Mouse (Mus musculus): ENCODE data around the gene Arhgef38. TPM values are rescaled to one million over a fixed set of nuclear protein-coding genes. Genes with fewer than 3 reads are reported as not detected.

Gene Arhgef38
- polyA plus RNA-seq, 1 experiment = 8.2 TPM

DNA sequence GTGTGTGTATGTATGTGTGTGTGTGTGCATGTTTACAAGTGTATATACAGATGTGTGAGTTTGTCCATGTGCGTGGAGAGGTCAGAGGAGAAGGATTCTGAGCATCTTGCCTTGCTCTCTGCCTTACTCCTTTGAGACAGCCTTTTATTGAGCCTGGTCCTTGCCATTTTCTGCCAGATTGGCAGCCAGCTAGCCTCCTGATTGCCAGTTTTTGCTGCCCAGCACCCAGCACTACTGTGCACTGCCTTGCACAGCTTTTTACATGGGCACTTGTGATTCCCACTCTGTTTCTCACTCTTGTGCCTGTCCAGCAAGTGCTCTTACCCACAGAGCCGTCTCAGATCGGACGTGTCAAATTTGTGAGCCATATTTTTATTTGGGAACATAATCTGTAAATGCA is 62.5 kb downstream of the Arhgef38 start:
- TF ChIP-seq CTCF (IDR thresholded peaks at IDR 0.05; ENCODE audit: insufficient read depth, low read length) (no peak), POLR2A (IDR thresholded peaks at IDR 0.05; ENCODE audit: borderline replicate concordance, extremely low read depth, low read depth, low read length) (no peak)
- WGBS = 88% methylated on average over 4 of the region's 4 CpGs
- DNase-seq = no peak

GRCm38 (mm10) chr3:133169737-133170136 is 65.0 kb downstream of the Arhgef38 start:
- Histone ChIP-seq H3K4me3 (replicated peaks; ENCODE audit: extremely low read depth, low read depth, low read length) (no peak overlapping the region), H3K4me1 (ENCODE audit: control insufficient read depth, insufficient read depth, low read length) (no peaks in the 10 kb centered on the region)
- TF ChIP-seq POLR2A (IDR thresholded peaks at IDR 0.05; ENCODE audit: borderline replicate concordance, extremely low read depth, low read depth, low read length) (no peak), CTCF (IDR thresholded peaks at IDR 0.05; ENCODE audit: insufficient read depth, low read length) (no peak)
- WGBS = 42% methylated on average over 7 of the region's 7 CpGs
- DNase-seq = no peak

More for the DNA sequence above, 62.5 kb downstream of the Arhgef38 start:
- no peaks in the 10 kb centered on the region for H3K4me1 ChIP-seq (ENCODE audit: control insufficient read depth, insufficient read depth, low read length)
- H3K4me3 ChIP-seq (replicated peaks; ENCODE audit: extremely low read depth, low read depth, low read length) = no peak overlapping the region

GRCm38 (mm10) chr3:133167550-133167949 is 67.2 kb downstream of the Arhgef38 start:
- DNase-seq = no peak
- H3K4me1 ChIP-seq (ENCODE audit: control insufficient read depth, insufficient read depth, low read length) = no peaks in the 10 kb centered on the region
- WGBS = 64% methylated on average over 6 of the region's 6 CpGs
- no peak overlapping the region for H3K4me3 ChIP-seq (replicated peaks; ENCODE audit: extremely low read depth, low read depth, low read length)
- TF ChIP-seq POLR2A (IDR thresholded peaks at IDR 0.05; ENCODE audit: borderline replicate concordance, extremely low read depth, low read depth, low read length) = no peak
- TF ChIP-seq CTCF (IDR thresholded peaks at IDR 0.05; ENCODE audit: insufficient read depth, low read length) = no peak

- 10% methylated on average over 1 of the region's 1 CpGs for WGBS
- Histone ChIP-seq H3K4me1 (ENCODE audit: control insufficient read depth, insufficient read depth, low read length) (no peaks in the 10 kb centered on the region), H3K4me3 (replicated peaks; ENCODE audit: extremely low read depth, low read depth, low read length) (no peak overlapping the region)
- TF ChIP-seq CTCF (IDR thresholded peaks at IDR 0.05; ENCODE audit: insufficient read depth, low read length) (no peak), POLR2A (IDR thresholded peaks at IDR 0.05; ENCODE audit: borderline replicate concordance, extremely low read depth, low read depth, low read length) (no peak)
- no peak for DNase-seq
Observed at GRCm38 (mm10) chr3:133165130-133165529, 69.6 kb downstream of the Arhgef38 start.

GRCm38 (mm10) chr3:133163913-133164406 is 70.8 kb downstream of the Arhgef38 start:
- TF ChIP-seq POLR2A (IDR thresholded peaks at IDR 0.05; ENCODE audit: borderline replicate concordance, extremely low read depth, low read depth, low read length) (no peak), CTCF (IDR thresholded peaks at IDR 0.05; ENCODE audit: insufficient read depth, low read length) (no peak)
- no peak for DNase-seq
- H3K4me1 ChIP-seq (ENCODE audit: control insufficient read depth, insufficient read depth, low read length) = no peaks in the 10 kb centered on the region
- WGBS = 83% methylated on average over 6 of the region's 6 CpGs
- H3K4me3 ChIP-seq (replicated peaks; ENCODE audit: extremely low read depth, low read depth, low read length) = no peak overlapping the region

DNA sequence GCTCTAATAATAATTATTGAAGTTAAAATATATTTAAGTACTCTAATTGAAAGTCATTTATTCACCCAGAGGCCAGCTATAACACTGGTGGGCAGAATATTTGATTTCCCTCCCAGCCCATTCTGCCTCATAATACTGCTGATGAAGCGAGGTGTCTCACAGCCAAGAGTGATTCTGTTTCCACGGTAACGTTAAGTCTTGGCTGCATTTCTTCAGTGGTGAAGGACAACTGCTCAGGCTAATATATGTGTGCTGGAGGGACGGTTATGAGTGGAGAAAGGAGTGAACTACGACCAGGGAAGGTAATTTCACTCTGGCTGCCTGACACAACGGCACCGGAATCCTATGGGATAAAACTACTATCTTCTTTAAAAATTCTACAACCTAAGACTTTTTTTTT is 71.6 kb downstream of the Arhgef38 start:
- TF ChIP-seq CTCF (IDR thresholded peaks at IDR 0.05; ENCODE audit: insufficient read depth, low read length) (no peak), POLR2A (IDR thresholded peaks at IDR 0.05; ENCODE audit: borderline replicate concordance, extremely low read depth, low read depth, low read length) (no peak)
- 65% methylated on average over 7 of the region's 7 CpGs for WGBS
- H3K4me1 ChIP-seq (ENCODE audit: control insufficient read depth, insufficient read depth, low read length) = no peaks in the 10 kb centered on the region
- no peak for DNase-seq
- H3K4me3 ChIP-seq (replicated peaks; ENCODE audit: extremely low read depth, low read depth, low read length) = no peak overlapping the region

GRCm38 (mm10) chr3:133161407-133161806 is 73.3 kb downstream of the Arhgef38 start:
- no peaks in the 10 kb centered on the region for H3K4me1 ChIP-seq (ENCODE audit: control insufficient read depth, insufficient read depth, low read length)
- no peak overlapping the region for H3K4me3 ChIP-seq (replicated peaks; ENCODE audit: extremely low read depth, low read depth, low read length)
- 93% methylated on average over 1 of the region's 1 CpGs for WGBS
- DNase-seq = no peak
- TF ChIP-seq POLR2A (IDR thresholded peaks at IDR 0.05; ENCODE audit: borderline replicate concordance, extremely low read depth, low read depth, low read length) (no peak), CTCF (IDR thresholded peaks at IDR 0.05; ENCODE audit: insufficient read depth, low read length) (no peak)

DNA sequence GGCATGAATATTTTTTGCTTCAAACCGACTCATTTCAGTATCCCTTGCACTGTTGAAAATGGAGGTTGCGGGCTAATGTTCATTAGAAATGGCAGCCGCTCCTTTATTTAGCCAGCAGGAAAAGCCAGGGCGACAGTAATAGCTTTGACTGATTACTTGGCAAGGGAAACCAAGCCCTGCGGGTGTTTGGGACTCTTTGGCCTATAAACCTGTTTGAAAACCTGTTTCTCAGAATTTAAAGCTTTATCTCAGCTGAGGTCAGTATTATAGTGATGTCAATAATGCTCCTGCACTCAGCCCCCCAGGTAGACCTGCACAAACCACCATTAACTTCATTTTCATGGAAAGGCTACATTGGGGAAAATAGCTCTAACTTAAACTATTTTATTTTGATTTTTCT is 76.5 kb downstream of the Arhgef38 start:
- no peak for TF ChIP-seq POLR2A (IDR thresholded peaks at IDR 0.05; ENCODE audit: borderline replicate concordance, extremely low read depth, low read depth, low read length)
- TF ChIP-seq CTCF (IDR thresholded peaks at IDR 0.05; ENCODE audit: insufficient read depth, low read length) = no peak
- WGBS = 56% methylated on average over 5 of the region's 5 CpGs
- no peak overlapping the region for H3K4me3 ChIP-seq (replicated peaks; ENCODE audit: extremely low read depth, low read depth, low read length)
- no peak for DNase-seq
- no peaks in the 10 kb centered on the region for H3K4me1 ChIP-seq (ENCODE audit: control insufficient read depth, insufficient read depth, low read length)

GRCm38 (mm10) chr3:133154683-133155082 is 80.1 kb downstream of the Arhgef38 start:
- Histone ChIP-seq H3K4me1 (ENCODE audit: control insufficient read depth, insufficient read depth, low read length) (no peaks in the 10 kb centered on the region), H3K4me3 (replicated peaks; ENCODE audit: extremely low read depth, low read depth, low read length) (no peak overlapping the region)
- 83% methylated on average over 8 of the region's 8 CpGs for WGBS
- DNase-seq = no peak
- TF ChIP-seq POLR2A (IDR thresholded peaks at IDR 0.05; ENCODE audit: borderline replicate concordance, extremely low read depth, low read depth, low read length) = no peak
- TF ChIP-seq CTCF (IDR thresholded peaks at IDR 0.05; ENCODE audit: insufficient read depth, low read length) = no peak

- 65% methylated on average over 6 of the region's 6 CpGs for WGBS
- Histone ChIP-seq H3K4me1 (ENCODE audit: control insufficient read depth, insufficient read depth, low read length) (no peaks in the 10 kb centered on the region), H3K4me3 (replicated peaks; ENCODE audit: extremely low read depth, low read depth, low read length) (no peak overlapping the region)
- DNase-seq = no peak
- TF ChIP-seq POLR2A (IDR thresholded peaks at IDR 0.05; ENCODE audit: borderline replicate concordance, extremely low read depth, low read depth, low read length) = no peak
- TF ChIP-seq CTCF (IDR thresholded peaks at IDR 0.05; ENCODE audit: insufficient read depth, low read length) = no peak
Observed at GRCm38 (mm10) chr3:133153629-133154028, 81.1 kb downstream of the Arhgef38 start.
